Mouse (Mus musculus) cerebellum, adult 18-20 months (tissue): Measurements from ENCODE around the gene Def6.

Experiments
- DNase-seq, 2 experiments: peaks; one replicate each; pipeline ENCODE4 v3.0.0; 2021

Def6 gene

GRCm38 (mm10) chr17:28244214-28244613, 36.6 kb downstream of the Def6 start:
- no peak for DNase-seq

DNA sequence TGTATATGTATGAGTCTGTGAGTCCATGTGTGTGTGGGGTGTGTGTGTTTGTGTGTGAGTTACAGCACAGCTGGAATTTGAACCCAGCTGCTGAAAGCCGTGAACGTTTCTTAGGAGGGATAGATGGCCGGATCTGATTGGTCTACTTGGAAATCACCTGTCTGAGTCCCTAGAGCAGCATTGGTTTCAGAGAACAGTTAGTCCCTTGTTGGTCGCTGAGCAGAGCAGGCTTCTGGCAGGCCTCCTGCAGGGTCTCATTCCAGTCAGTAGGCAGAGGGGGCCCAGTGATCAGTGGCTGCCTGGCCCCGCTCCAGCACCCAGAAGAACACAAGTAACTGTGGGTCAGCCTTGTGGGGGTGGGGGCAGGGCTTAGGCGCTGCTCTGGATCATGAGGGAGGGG, 37.1 kb downstream of the Def6 start:
- no peak for DNase-seq

GRCm38 (mm10) chr17:28246640-28247039, 39.1 kb downstream of the Def6 start:
- no peak for DNase-seq

GRCm38 (mm10) chr17:28247613-28248012, 40.0 kb downstream of the Def6 start:
- DNase-seq = no peak

- DNase-seq = no peak
Observed at GRCm38 (mm10) chr17:28249062-28249461, 41.5 kb downstream of the Def6 start.

DNA sequence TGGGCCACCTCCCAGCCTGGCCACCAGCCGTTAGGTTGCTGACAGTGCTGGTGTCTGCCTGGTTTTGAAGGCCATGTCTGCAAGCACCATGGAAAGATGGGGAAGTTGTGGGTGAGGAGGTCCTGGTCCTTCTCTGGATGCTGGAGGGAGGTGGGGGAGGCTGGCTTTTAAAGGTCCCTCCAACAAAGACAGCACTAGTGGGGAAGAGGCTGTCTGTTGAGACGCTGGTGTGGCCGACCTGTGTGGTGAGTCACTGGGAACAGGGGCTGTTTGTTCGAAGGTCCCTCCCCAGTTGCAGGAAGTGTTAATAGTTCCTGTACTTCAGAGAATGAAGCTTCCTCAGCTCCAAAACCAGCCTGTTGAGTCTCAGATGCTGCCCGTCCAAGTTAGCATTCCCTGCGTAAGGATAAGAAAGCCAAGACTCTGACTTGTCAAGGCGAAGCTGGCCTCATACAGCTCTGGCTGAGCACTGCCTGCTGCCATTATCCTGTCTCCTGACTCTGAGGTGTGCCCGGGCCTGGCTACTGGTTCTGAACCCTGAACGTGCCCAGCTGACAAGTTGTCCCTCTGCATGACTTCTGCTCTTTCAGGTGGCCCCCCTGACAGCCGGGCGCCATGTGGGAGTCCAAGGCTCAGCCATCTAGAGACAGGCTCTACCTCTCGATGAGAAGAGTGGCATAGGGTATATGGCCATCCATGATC, 44.2 kb downstream of the Def6 start:
- DNase-seq = no peak

- no peak for DNase-seq
Observed at GRCm38 (mm10) chr17:28252281-28252648, 44.7 kb downstream of the Def6 start.

- DNase-seq = no peak
Observed at GRCm38 (mm10) chr17:28253216-28253615, 45.6 kb downstream of the Def6 start.

- no peak for DNase-seq
Observed at GRCm38 (mm10) chr17:28254804-28255203, 47.2 kb downstream of the Def6 start.

DNA sequence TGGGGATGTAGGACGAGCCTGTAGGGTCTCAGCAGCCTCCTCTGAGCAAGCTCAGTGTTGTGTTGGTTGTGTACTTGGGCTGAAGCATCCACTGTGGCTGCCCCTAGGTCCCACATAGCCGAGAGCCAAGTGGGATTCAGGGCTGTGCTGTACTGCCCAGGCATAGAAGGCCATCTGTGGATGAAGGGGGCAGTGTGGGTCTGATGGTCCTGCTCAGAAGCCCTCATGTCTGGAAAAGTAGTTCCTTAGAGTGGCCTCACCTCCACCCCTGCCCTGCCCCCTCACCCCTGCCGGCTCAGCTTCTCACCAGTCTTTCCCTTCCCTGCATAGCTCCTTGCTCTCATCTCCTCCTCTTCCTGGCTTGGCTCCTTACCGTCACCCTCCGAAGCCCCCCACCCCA, 48.1 kb downstream of the Def6 start:
- DNase-seq = no peak

DNA sequence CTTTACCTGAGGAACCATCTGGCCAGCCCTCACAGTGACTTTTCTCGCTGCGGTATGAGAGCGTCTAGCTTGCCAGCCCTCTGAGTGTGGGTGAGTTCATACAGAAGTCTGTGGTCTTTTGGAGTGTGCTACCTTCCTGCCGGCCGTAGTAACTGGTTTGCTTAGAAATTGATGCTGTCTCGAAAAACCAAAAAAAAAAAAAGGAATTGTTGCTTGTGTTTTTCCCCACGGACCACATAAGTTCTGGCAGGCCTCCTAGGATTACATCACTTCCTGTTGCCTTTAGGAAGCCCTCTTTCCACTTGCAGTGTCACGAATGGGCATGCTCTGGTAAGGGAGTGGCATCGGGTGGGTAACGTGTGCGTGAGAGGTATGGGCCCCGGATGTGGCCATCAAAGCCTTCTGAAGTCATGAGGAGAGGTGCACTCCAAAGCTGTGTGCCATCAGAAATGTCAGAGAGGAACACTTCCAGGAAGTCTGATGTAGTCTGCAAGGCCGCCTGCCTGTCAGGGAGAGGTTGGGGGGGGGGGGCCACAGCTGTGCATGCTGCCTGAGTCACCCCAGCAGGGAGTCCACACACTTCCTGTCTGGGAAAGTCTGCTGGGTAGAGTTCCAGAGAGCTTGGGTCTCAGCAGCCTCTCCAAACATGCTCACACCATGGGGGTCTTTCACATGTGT, 49.2 kb downstream of the Def6 start:
- DNase-seq = no peak

DNA sequence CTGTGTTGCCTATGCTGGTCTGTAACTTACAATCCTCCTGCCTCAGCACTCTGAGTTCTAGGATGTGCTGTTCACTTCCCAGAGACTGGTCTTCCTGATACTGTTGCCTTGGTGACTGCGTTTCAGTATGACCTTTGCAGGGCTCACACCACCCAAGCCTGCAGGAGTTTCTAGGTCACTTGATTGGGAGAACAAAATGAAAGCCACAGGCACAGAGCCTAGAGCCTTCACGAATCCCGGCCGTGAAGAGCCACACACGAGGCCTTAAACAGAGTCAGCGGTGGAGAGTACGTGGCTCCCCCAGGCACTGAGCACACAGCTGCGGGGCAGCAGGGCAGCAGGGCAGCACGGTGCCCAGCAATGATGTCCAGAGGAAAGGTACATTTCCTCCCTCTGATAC, 50.7 kb downstream of the Def6 start:
- DNase-seq = no peak

GRCm38 (mm10) chr17:28259890-28260542, 52.4 kb downstream of the Def6 start:
- no peak for DNase-seq

- no peak for DNase-seq
Observed at GRCm38 (mm10) chr17:28260543-28260909, 52.9 kb downstream of the Def6 start.

DNA sequence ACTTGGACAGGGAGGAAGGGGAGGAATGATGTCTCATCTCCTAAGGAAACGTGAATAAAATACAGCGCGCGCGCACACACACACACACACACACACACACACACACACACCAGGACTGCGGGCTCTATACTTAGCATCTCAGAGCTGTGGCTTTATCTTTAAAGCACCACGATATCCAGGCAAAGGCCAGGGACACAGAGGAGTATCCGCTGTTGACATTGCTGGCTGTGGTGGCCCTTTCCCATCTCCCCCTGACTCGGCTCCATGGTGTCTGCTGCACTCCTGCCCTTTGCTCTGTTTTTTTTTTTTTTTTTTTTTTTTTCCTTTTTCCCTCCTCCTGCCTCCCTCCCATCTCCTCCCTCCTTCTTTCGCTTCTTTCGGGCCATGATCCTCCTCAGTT, 54.2 kb downstream of the Def6 start:
- DNase-seq = no peak

GRCm38 (mm10) chr17:28263181-28263894, 55.8 kb downstream of the Def6 start:
- DNase-seq = no peak

DNA sequence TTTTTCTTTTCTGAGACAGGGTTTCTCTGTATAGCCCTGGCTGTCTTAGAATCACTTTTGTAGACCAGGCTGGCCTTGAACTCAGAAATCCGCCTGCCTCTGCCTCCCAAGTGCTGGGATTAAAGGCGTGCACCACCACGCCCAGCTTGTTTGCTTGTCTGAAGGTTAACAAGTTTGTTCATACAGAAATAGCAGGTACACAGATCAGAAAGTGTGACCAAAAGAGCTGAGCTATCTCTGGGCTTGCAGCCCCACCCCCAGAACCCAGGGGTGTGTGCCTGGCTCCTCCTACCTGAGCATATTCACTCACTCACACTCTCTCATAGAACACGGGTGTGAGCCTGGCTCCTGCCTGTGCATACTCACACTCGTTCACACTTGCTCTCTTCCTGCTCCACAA, 59.7 kb downstream of the Def6 start:
- DNase-seq = no peak

- no peak for DNase-seq
Observed at GRCm38 (mm10) chr17:28270165-28270564, 62.6 kb downstream of the Def6 start.

- DNase-seq = no peak
Observed at GRCm38 (mm10) chr17:28271537-28272266, 64.1 kb downstream of the Def6 start.

GRCm38 (mm10) chr17:28272281-28272680, 64.7 kb downstream of the Def6 start:
- DNase-seq = no peak

GRCm38 (mm10) chr17:28272837-28273236, 65.3 kb downstream of the Def6 start:
- DNase-seq = no peak

DNA sequence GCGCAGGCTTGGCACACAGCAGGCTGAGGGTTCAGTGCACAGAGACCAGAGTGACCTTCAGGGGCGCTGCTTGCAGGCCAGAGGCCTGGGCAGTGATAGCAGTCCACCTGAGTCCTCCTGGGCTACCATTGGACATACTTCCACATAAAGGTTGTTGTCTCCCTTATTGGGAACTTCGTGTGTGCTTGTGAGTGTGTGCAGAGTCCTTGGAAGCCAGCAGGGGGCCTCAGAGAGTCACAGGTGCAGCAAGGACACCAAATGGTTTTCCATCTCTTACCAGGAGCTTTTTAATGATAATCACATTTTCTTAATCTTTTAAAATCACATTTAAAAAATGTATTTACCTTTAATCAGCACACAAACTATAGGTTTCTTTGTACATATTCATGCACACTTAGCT, 67.2 kb downstream of the Def6 start:
- no peak for DNase-seq

- no peak for DNase-seq
Observed at GRCm38 (mm10) chr17:28277226-28277625, 69.6 kb downstream of the Def6 start.
